Mouse (Mus musculus): ENCODE measurements around the gene Fbxw8. TPM values are rescaled to one million over a fixed set of nuclear protein-coding genes. Genes with fewer than 3 reads are reported as not detected.

Gene Fbxw8
- polyA plus RNA-seq (2015; fragmentation: Nextera tagmentation; extraction: Ambion mirVana): 18.0 and 18.9 TPM in 2 replicates

GRCm38 (mm10) chr5:118154839-118155564 is at the start of gene Fbxw8:
TSS of gene Fbxw8 (minus strand) at chr5:118155464.

GRCm38 (mm10) chr5:118164581-118164980 is 9.3 kb upstream of the Fbxw8 start, which contains the start of gene Hrk:
TSS of gene Hrk (plus strand) at chr5:118164648.

GRCm38 (mm10) chr5:118027698-118028190 is 127.5 kb downstream of the Fbxw8 start, which contains the start of gene Tesc:
TSS of gene Tesc (plus strand) at chr5:118027743.

Other genes starting within 250 kb of the Fbxw8 start
- 105 and 116 TPM in 2 replicates for gene Fbxo21, start 178.7 kb downstream of the Fbxw8 start, polyA plus RNA-seq (2015; fragmentation: Nextera tagmentation; extraction: Ambion mirVana)
- gene Tesc, start 127.7 kb downstream of the Fbxw8 start, polyA plus RNA-seq (2015; fragmentation: Nextera tagmentation; extraction: Ambion mirVana): 9.8 and 12.6 TPM in 2 replicates
- 5.3 and 6.0 TPM in 2 replicates for gene Hrk, start 9.2 kb upstream of the Fbxw8 start, polyA plus RNA-seq (2015; fragmentation: Nextera tagmentation; extraction: Ambion mirVana)
- gene Rnft2, start 89.7 kb upstream of the Fbxw8 start, polyA plus RNA-seq (2015; fragmentation: Nextera tagmentation; extraction: Ambion mirVana): 10.6 and 10.9 TPM in 2 replicates
- gene 2410131K14Rik, start 89.8 kb upstream of the Fbxw8 start, polyA plus RNA-seq (2015; fragmentation: Nextera tagmentation; extraction: Ambion mirVana): 17.1 and 17.8 TPM in 2 replicates